Mouse (Mus musculus): ENCODE measurements around the gene Grin1.

Gene Grin1

GRCm38 (mm10) chr2:25318971-25319773 lies at the start of gene Grin1:
Gene Grin1, minus strand, starts transcription at chr2:25319187.
- peak; percentile 77 for DNase-seq (ENCODE audit: low read depth, low spot score)

- DNase-seq (ENCODE audit: low read depth, low spot score), result peak; percentile 75
Observed at GRCm38 (mm10) chr2:25365091-25365761, 46.2 kb upstream of the Grin1 start, which contains the start of gene Uap1l1. Gene Uap1l1, minus strand, starts transcription at chr2:25365682.

- DNase-seq (ENCODE audit: low read depth, low spot score), result no peak
Observed at GRCm38 (mm10) chr2:25364761-25365090, 45.7 kb upstream of the Grin1 start.

GRCm38 (mm10) chr2:25364313-25364712 lies 45.3 kb upstream of the Grin1 start:
- no peak for DNase-seq (ENCODE audit: low read depth, low spot score)

GRCm38 (mm10) chr2:25363478-25364178 lies 44.6 kb upstream of the Grin1 start:
- DNase-seq (ENCODE audit: low read depth, low spot score), result no peak

GRCm38 (mm10) chr2:25359848-25360247 lies 40.9 kb upstream of the Grin1 start:
- no peak for DNase-seq (ENCODE audit: low read depth, low spot score)

GRCm38 (mm10) chr2:25356208-25357079 lies 37.5 kb upstream of the Grin1 start, which contains the start of gene Dpp7:
Gene Dpp7, minus strand, starts transcription at chr2:25356359.
- peak; percentile 85 for DNase-seq (ENCODE audit: low read depth, low spot score)

- DNase-seq (ENCODE audit: low read depth, low spot score), result no peak
Observed at GRCm38 (mm10) chr2:25355419-25356066, 36.6 kb upstream of the Grin1 start.

GRCm38 (mm10) chr2:25354211-25354610 lies 35.2 kb upstream of the Grin1 start:
- DNase-seq (ENCODE audit: low read depth, low spot score), result no peak

GRCm38 (mm10) chr2:25350701-25351100 lies 31.7 kb upstream of the Grin1 start:
- DNase-seq (ENCODE audit: low read depth, low spot score), result no peak

GRCm38 (mm10) chr2:25349499-25349898 lies 30.5 kb upstream of the Grin1 start:
- DNase-seq (ENCODE audit: low read depth, low spot score), result no peak

GRCm38 (mm10) chr2:25348162-25348561 lies 29.2 kb upstream of the Grin1 start:
- DNase-seq (ENCODE audit: low read depth, low spot score), result no peak

GRCm38 (mm10) chr2:25338303-25338702 lies 19.3 kb upstream of the Grin1 start:
- no peak for DNase-seq (ENCODE audit: low read depth, low spot score)

- no peak for DNase-seq (ENCODE audit: low read depth, low spot score)
Observed at GRCm38 (mm10) chr2:25333569-25333968, 14.6 kb upstream of the Grin1 start.

- DNase-seq (ENCODE audit: low read depth, low spot score), result peak; percentile 100
Observed at GRCm38 (mm10) chr2:25332286-25333160, 13.5 kb upstream of the Grin1 start, which contains the start of gene Man1b1. Gene Man1b1, plus strand, starts transcription at chr2:25332338.

- DNase-seq (ENCODE audit: low read depth, low spot score), result no peak
Observed at GRCm38 (mm10) chr2:25331470-25331869, 12.5 kb upstream of the Grin1 start.

- DNase-seq (ENCODE audit: low read depth, low spot score), result peak; percentile 49
Observed at GRCm38 (mm10) chr2:25328440-25328839, 9.5 kb upstream of the Grin1 start.

GRCm38 (mm10) chr2:25326036-25326435 lies 7.0 kb upstream of the Grin1 start:
- DNase-seq (ENCODE audit: low read depth, low spot score), result no peak

GRCm38 (mm10) chr2:25320084-25320483 lies 1.1 kb upstream of the Grin1 start:
- no peak for DNase-seq (ENCODE audit: low read depth, low spot score)
